Mouse (Mus musculus) embryonic facial prominence, embryonic 11.5 days (tissue): ENCODE measurements around the gene Kif23. TPM values are rescaled to one million over a fixed set of nuclear protein-coding genes. Genes with fewer than 3 reads are reported as not detected.

Experiments
- ATAC-seq: fragments of 200-750 bp; cut with Nextera tagmentation; replicated peaks from 2 replicates; pipeline ENCODE4 v1.8.0; 2017; ENCODE audit warnings: low read depth; ENCODE audit not compliant: insufficient number of reproducible peaks, low FRiP score, low TSS enrichment
- DNase-seq: peaks from one replicate; pipeline ENCODE4 v3.0.0-alpha.2; 2015; ENCODE audit warnings: low spot score
- H3K27ac ChIP-seq: fragments of 300-500 bp; sonication (generic); replicated peaks from 2 replicates; pipeline ENCODE4 v1.5.1; 2014; ENCODE audit warnings: mild to moderate bottlenecking, low read depth, low read length, control low read depth
- H3K27me3 ChIP-seq: fragments of 300-500 bp; sonication (generic); 2 replicates; pipeline ENCODE4 v1.6.1; 2014; ENCODE audit warnings: mild to moderate bottlenecking, low read length, moderate library complexity, mixed read lengths; ENCODE audit not compliant: control insufficient read depth, insufficient read depth
- H3K36me3 ChIP-seq: fragments of 300-500 bp; sonication (generic); replicated peaks from 2 replicates; pipeline ENCODE4 v1.6.1; 2014; ENCODE audit warnings: low read depth, mild to moderate bottlenecking, low read length, moderate library complexity, mixed read lengths; ENCODE audit not compliant: control insufficient read depth, insufficient read depth
- H3K4me1 ChIP-seq: fragments of 300-500 bp; sonication (generic); 2 replicates; pipeline ENCODE4 v1.6.1; 2014; ENCODE audit warnings: low read length, mixed read lengths; ENCODE audit not compliant: control insufficient read depth, insufficient read depth
- H3K4me2 ChIP-seq: fragments of 300-500 bp; sonication (generic); 2 replicates; pipeline ENCODE4 v1.6.1; 2014; ENCODE audit warnings: low read depth, mild to moderate bottlenecking, control low read depth, low read length, moderate library complexity
- H3K4me3 ChIP-seq: fragments of 300-500 bp; sonication (generic); 2 replicates; pipeline ENCODE4 v1.5.1; 2014; ENCODE audit warnings: low read depth, low read length, control low read depth
- H3K9ac ChIP-seq: fragments of 300-500 bp; sonication (generic); replicated peaks from 2 replicates; pipeline ENCODE4 v1.6.1; 2014; ENCODE audit warnings: mild to moderate bottlenecking, control low read depth, low read length
- H3K9me3 ChIP-seq: fragments of 300-500 bp; sonication (generic); replicated peaks from 2 replicates; pipeline ENCODE4 v1.6.1; 2016; ENCODE audit warnings: mild to moderate bottlenecking, low read length, inconsistent platforms, mixed read lengths; ENCODE audit not compliant: control insufficient read depth
- whole genome bisulfite sequencing: fragments of 180-500 bp; shearing (Covaris S2); extraction: QIAGEN DNeasy Blood & Tissue Kit; methylation state at CpG from one replicate; pipeline ENCODE4 v1.1.7; 2014; 5-methylcytosine and 5-hydroxymethylcytosine counted together
- polyA plus RNA-seq: library from polyadenylated mRNA; unstranded; fragments of >200 nt; fragmentation: Nextera tagmentation; extraction: Ambion mirVana; gene quantifications from 2 replicates; pipeline ENCODE4 v1.2.1, GENCODE M21; 2014

Gene Kif23
- polyA plus RNA-seq, 1 experiment from 2014 or later = 127 TPM

DNA sequence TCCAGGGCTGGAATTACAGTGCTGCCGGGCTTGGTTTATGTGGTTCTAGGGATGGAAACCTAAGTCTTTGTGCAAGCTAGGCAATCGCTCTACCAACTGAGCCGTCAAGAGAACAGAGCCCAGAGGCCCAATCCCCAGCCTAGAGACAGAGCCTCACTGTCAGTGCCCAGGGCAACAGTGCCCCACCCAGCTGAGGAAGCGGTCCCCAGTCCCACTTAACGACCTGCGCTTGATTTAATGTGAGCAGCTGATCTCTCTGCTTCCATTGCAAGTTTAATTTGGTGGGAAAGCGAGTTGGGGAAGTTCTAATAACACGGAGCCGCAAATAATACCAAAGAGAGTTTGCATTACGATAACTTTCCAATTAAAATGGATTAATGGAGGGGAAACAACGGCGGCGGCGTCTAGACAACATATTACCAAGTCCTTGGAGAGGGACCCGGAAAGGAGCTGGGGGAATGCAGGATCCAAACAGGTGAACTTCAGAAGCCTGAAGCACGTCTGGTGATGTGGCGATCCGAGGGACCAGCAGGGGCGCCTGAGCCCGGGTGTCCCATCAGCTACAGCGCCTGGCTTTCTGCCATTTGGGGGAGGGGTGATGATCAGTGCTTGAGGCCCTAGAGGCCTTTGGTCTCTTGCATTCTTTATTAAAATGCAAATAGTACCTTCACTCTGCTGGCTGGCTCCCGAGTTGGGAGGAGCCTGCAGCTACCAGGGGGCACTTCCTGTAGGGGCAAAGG is 69.0 kb downstream of the Kif23 start:
- Histone ChIP-seq H3K4me3 (no peak overlapping the region), H3K36me3 (no peaks in the 10 kb centered on the region), H3K27me3 (no peaks in the 10 kb centered on the region), H3K27ac (no peak overlapping the region), H3K9me3 (no peaks in the 10 kb centered on the region), H3K4me1 (no peaks in the 10 kb centered on the region), H3K4me2 (no peak overlapping the region), H3K9ac (no peak overlapping the region)
- ATAC-seq = no peak
- peak; percentile 62 for DNase-seq
- WGBS = 16% methylated on average over 22 of the region's 22 CpGs

DNA sequence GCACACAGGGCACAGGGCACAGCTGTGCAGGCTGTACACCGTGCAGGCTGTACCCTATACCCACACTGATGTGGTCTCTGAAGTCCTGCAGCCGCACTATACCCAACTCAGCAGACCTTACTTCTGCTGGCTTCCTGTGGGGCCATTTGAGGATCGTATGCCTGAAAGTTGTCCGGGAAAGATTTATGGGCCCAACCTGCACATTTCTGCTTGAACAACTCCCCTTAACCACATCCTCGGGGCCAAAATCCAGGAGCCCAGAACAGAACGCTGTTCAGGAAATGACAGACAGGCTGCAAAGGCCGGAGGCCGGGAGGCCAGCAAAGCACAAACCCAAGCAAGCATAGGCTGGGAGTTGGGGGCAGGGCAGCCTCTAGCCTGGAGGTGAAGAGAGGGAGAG is 73.2 kb downstream of the Kif23 start:
- H3K4me1 ChIP-seq = peaks cover 3% of the 10 kb centered on the region
- no peak overlapping the region for H3K4me2 ChIP-seq
- 33% methylated on average over 8 of the region's 8 CpGs for WGBS
- H3K4me3 ChIP-seq = no peak overlapping the region
- DNase-seq = no peak
- ATAC-seq = no peak
- H3K9ac ChIP-seq = no peak overlapping the region
- no peaks in the 10 kb centered on the region for H3K27me3 ChIP-seq
- no peaks in the 10 kb centered on the region for H3K9me3 ChIP-seq
- no peaks in the 10 kb centered on the region for H3K36me3 ChIP-seq
- H3K27ac ChIP-seq = no peak overlapping the region

DNA sequence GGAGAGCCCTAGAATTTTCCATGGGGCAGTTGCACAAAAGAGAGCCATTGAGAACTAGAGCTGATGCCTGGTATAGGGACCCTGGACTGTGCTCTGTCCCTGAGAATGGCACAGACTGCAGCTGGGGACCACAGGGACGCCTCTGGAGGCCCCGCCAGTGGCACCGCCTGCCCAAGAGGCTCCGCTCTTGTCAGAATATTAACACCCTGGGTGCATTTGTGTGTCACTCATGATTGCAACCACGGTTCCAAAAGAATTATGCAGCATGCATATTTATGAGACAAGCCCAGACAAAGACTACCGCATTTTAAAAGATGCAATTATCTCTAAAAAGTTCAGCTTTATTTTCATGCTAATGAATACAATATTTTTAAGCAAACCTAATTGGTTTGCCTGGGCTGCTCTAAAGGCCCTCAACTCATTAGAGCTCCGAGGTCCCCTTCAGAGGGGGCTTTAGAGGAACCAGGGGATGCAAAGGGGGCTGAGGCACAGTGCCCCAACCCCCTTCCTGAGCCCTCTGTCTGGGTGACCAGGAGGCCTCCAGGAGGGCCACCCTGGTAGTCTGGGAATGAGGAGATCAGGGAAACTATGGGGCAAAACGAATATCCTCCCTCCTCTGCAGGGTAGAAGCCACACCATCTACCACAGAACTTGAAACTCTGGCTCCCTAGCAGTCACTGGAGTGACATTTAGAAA is 74.2 kb downstream of the Kif23 start:
- no peaks in the 10 kb centered on the region for H3K9me3 ChIP-seq
- H3K4me2 ChIP-seq = no peak overlapping the region
- peak; percentile 80 for ATAC-seq
- DNase-seq = peak; percentile 24
- H3K9ac ChIP-seq = no peak overlapping the region
- no peaks in the 10 kb centered on the region for H3K27me3 ChIP-seq
- H3K4me1 ChIP-seq = peaks cover 3% of the 10 kb centered on the region
- H3K27ac ChIP-seq = no peak overlapping the region
- no peaks in the 10 kb centered on the region for H3K36me3 ChIP-seq
- H3K4me3 ChIP-seq = no peak overlapping the region
- whole genome bisulfite sequencing = 46% methylated on average over 8 of the region's 8 CpGs

DNA sequence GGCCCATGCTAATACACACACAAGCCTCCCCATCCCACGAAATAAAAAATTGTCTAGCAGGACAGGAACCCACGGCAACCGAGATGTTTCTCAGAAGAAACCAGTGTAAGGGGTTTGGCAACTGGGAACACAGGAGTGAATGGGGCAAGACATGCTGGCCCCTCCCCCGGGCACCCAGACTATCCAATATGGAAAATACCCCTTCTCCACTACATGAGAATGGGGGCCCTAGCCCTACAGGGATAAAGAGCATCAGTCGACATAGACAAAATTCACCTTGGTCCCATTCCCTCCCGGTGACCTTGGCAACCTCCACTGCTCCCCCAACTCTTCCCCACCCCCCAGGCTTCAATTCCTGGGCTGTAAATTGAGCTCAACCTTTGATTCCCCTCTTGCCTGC is 74.7 kb downstream of the Kif23 start:
- ATAC-seq (no peak), DNase-seq (no peak)
- Histone ChIP-seq H3K27me3 (no peaks in the 10 kb centered on the region), H3K36me3 (no peaks in the 10 kb centered on the region), H3K4me3 (no peak overlapping the region), H3K9me3 (no peaks in the 10 kb centered on the region), H3K27ac (no peak overlapping the region), H3K9ac (no peak overlapping the region), H3K4me2 (no peak overlapping the region), H3K4me1 (peaks cover 3% of the 10 kb centered on the region)
- WGBS = 58% methylated on average over 6 of the region's 6 CpGs

DNA sequence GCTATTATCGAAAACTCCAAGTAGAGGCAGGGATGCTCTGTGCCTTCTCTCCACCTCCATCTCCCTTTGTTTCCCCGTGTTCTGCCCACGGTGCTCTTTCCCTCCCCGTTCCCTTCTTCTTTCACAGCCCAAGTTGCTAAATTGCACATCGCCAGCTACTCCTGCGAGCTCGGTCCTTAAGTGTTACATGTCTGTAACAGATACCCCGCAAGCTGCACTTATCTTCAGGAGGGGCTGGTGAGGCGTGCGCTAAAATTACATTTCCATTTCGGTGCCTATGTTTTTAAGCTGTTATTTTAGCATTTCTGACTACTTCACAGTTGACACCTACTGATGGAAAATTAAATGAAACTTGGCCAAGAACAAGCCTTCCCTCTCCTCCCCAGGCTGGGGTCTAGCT is 78.9 kb downstream of the Kif23 start:
- no peak for ATAC-seq
- Histone ChIP-seq H3K36me3 (no peaks in the 10 kb centered on the region), H3K4me2 (no peak overlapping the region), H3K4me3 (no peak overlapping the region), H3K4me1 (peaks cover 3% of the 10 kb centered on the region), H3K9me3 (no peaks in the 10 kb centered on the region), H3K9ac (no peak overlapping the region), H3K27ac (no peak overlapping the region), H3K27me3 (no peaks in the 10 kb centered on the region)
- 80% methylated on average over 11 of the region's 11 CpGs for WGBS
- no peak for DNase-seq

Other genes with a start within 250 kb of the Kif23 start
- 1,072 and 1,174 TPM in 2 replicates for gene Rplp1, start 32.2 kb downstream of the Kif23 start, polyA plus RNA-seq
- 0.34 and 0.54 TPM in 2 replicates for gene Paqr5, start 80.1 kb upstream of the Kif23 start, polyA plus RNA-seq
- gene Glce, start 175.9 kb upstream of the Kif23 start, polyA plus RNA-seq = 31.7 and 33.3 TPM in 2 replicates